Mouse (Mus musculus) midbrain, embryonic 12.5 days (tissue): ENCODE measurements around the gene Tbca. TPM values are rescaled to one million over a fixed set of nuclear protein-coding genes. Genes with fewer than 3 reads are reported as not detected.

Experiments
- ATAC-seq: fragments of 200-750 bp; cut with Nextera tagmentation; 2 replicates; pipeline ENCODE4 v1.8.0; 2017; ENCODE audit warnings: low read depth, moderate TSS enrichment, moderate library complexity; ENCODE audit not compliant: low FRiP score
- H3K27ac ChIP-seq: fragments of 300-500 bp; sonication (generic); replicated peaks from 2 replicates; pipeline ENCODE4 v1.5.1; 2016; ENCODE audit warnings: mild to moderate bottlenecking
- H3K27me3 ChIP-seq: fragments of 300-500 bp; sonication (generic); 2 replicates; pipeline ENCODE4 v1.6.1; 2016; ENCODE audit warnings: mild to moderate bottlenecking
- H3K36me3 ChIP-seq: fragments of 300-500 bp; sonication (generic); 2 replicates; pipeline ENCODE4 v1.6.1; 2016
- H3K4me1 ChIP-seq: fragments of 300-500 bp; sonication (generic); 2 replicates; pipeline ENCODE4 v1.6.1; 2016
- H3K4me2 ChIP-seq: fragments of 300-500 bp; sonication (generic); replicated peaks from 2 replicates; pipeline ENCODE4 v1.6.1; 2016; ENCODE audit warnings: mild to moderate bottlenecking, moderate library complexity
- H3K4me3 ChIP-seq: fragments of 300-500 bp; sonication (generic); 2 replicates; pipeline ENCODE4 v1.5.1; 2016; ENCODE audit warnings: mild to moderate bottlenecking
- H3K9ac ChIP-seq: fragments of 300-500 bp; sonication (generic); replicated peaks from 2 replicates; pipeline ENCODE4 v1.6.1; 2016; ENCODE audit warnings: mild to moderate bottlenecking, moderate library complexity
- H3K9me3 ChIP-seq: fragments of 300-500 bp; sonication (generic); 2 replicates; pipeline ENCODE4 v1.6.1; 2016; ENCODE audit warnings: mild to moderate bottlenecking
- WGBS: fragments of 180-500 bp; shearing (Covaris S2); methylation state at CpG from one replicate; pipeline ENCODE4 v1.1.7; 2016; 5-methylcytosine and 5-hydroxymethylcytosine counted together
- polyA plus RNA-seq: library from polyadenylated mRNA; unstranded; fragments of >200 nt; fragmentation: Nextera tagmentation; extraction: Ambion mirVana; gene quantifications from 2 replicates; pipeline ENCODE4 v1.2.1, GENCODE M21; 2016

Gene Tbca
- polyA plus RNA-seq, 1 experiment from 2014 or later = 210 TPM

DNA sequence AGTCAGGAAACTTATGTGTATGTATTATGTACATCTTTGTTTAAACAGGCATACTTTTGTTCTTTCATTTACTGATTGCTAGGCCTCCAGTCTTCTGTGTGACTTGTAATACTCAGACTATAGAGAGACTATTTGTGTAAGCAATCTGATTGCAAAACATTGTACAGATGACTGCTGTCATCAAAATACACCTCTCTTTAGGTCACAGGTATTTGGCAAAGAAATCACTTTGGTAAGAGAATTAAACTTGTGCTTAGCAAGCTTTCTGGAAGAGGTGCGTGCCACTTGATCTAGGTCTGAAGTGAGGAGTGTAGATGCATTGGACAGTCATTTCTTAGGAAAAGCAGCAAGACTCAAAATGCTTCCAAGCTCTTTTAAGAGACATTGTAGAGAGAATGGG is 22.7 kb downstream of the Tbca start:
- Histone ChIP-seq H3K4me1 (peaks cover 11% of the 10 kb centered on the region), H3K36me3 (no peaks in the 10 kb centered on the region), H3K27ac (no peak overlapping the region), H3K9ac (no peak overlapping the region), H3K27me3 (no peaks in the 10 kb centered on the region), H3K4me3 (no peak overlapping the region), H3K4me2 (no peak overlapping the region), H3K9me3 (no peaks in the 10 kb centered on the region)
- WGBS = 97% methylated on average over 1 of the region's 1 CpGs
- ATAC-seq = no peak

DNA sequence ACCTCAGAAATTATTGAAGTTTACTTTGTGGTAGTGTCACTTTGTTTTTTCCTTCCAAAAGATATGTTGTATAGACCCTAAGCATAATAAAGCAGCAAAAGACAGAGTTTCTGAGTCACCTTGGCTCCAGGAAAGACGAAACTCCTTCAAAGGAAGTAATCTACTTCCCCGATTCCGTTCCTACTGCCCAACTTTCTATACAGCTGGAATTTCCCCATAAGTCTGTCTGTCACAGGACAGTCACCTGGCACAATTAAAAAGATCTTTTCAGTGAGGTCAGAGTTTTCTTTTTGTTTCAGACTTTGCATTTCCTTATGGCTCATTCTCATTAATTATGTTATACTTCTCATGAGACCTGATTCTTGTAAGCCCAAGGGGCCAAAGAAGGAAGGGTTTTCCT is 25.1 kb downstream of the Tbca start:
- WGBS = 86% methylated on average over 3 of the region's 3 CpGs
- Histone ChIP-seq H3K4me1 (peaks cover 4% of the 10 kb centered on the region; the same call in 1 of the 2 replicates), H3K9me3 (no peaks in the 10 kb centered on the region), H3K27ac (no peak overlapping the region), H3K36me3 (no peaks in the 10 kb centered on the region), H3K4me3 (no peak overlapping the region), H3K9ac (no peak overlapping the region), H3K27me3 (no peaks in the 10 kb centered on the region), H3K4me2 (no peak overlapping the region)
- ATAC-seq = no peak

DNA sequence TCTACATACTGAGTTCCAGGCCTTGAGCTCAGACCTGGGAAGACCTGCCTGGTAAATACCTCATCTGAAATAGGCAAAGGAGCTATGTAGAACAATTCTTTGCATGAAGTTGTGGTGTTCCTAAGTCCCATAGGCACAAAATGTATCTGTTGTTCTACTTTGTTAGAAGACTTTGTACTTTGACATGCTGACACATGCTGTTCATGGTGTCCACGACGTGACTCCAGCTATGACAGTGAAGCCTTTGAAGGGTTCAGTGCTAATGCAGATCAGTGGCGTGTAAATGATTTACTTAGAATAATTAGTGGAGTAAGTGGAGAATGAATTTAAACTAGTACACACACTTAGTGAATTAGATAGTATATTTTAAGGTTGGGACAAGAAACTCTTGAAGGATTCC is 31.8 kb downstream of the Tbca start:
- H3K4me1 ChIP-seq = peaks cover 9% of the 10 kb centered on the region
- no peak overlapping the region for H3K27ac ChIP-seq
- no peak for ATAC-seq
- no peak overlapping the region for H3K4me2 ChIP-seq
- no peaks in the 10 kb centered on the region for H3K27me3 ChIP-seq
- no peaks in the 10 kb centered on the region for H3K36me3 ChIP-seq
- H3K9me3 ChIP-seq = no peaks in the 10 kb centered on the region
- WGBS = 57% methylated on average over 3 of the region's 3 CpGs
- no peak overlapping the region for H3K9ac ChIP-seq
- H3K4me3 ChIP-seq = no peak overlapping the region

DNA sequence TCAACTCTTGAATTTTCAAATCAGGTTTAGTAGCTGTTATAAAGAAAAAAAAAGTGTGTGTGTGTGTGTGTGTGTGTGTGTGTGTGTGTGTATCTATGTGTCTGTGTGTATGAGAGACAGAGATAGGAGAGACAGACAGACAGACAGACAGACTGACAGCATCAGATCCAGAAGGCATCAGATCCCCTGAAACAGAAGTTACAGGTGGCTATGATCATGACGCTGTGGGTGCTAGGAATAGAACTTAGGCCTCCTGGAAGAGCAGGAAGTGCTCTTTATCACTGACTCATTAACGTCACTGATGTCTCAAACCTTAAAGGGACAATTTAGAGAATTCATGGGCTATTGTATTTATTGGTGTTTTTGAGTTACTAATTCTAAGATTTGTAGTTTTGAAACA is 32.2 kb downstream of the Tbca start:
- Histone ChIP-seq H3K4me3 (no peak overlapping the region), H3K27ac (no peak overlapping the region), H3K27me3 (no peaks in the 10 kb centered on the region), H3K9me3 (no peaks in the 10 kb centered on the region), H3K36me3 (no peaks in the 10 kb centered on the region), H3K4me2 (no peak overlapping the region), H3K9ac (no peak overlapping the region), H3K4me1 (peaks cover 9% of the 10 kb centered on the region)
- 87% methylated on average over 2 of the region's 2 CpGs for whole genome bisulfite sequencing
- no peak for ATAC-seq

DNA sequence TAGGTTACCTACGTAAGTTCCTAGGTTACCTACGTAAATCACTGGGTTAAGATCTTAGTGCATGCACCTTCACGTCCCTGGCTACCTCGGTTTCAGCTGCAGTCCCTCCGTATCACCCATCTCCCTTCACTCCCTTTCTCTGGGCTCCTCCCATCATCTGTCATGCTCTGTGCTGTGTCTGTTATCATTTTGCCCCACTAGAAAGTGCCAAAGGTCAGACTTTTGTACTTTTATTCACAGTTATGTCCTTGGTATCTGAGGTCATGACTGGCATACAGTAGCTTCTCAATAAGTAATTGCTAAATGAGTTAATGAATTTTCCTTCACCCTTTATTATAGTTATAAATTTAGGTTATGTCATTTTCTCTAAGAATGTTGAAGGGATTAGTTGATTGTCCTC is 37.7 kb downstream of the Tbca start:
- Histone ChIP-seq H3K27me3 (no peaks in the 10 kb centered on the region), H3K4me2 (no peak overlapping the region), H3K9ac (no peak overlapping the region), H3K4me3 (no peak overlapping the region), H3K9me3 (no peaks in the 10 kb centered on the region), H3K36me3 (no peaks in the 10 kb centered on the region), H3K27ac (no peak overlapping the region), H3K4me1 (peaks cover 9% of the 10 kb centered on the region; the same call in 1 of the 2 replicates)
- ATAC-seq = no peak
- WGBS = 93% methylated on average over 5 of the region's 5 CpGs

DNA sequence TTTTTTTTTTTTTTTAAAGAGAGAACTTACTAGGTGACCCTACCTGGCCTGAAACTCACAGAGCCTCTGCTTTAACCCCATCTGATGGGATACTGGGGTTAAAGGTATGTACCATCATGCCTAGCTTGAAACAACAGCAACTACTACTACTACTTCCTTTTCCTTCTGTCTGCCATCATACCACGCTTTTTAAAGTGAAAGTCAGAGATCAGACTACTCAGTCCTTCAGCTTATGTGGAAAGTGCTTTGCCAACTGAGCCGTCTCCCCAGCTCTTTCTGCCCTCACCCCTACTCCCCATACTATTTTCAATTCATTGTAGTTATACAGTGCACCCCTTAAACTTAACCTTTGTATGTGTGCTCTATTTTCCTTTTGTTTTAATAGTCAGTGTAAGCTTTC is 38.3 kb downstream of the Tbca start:
- 86% methylated on average over 2 of the region's 2 CpGs for WGBS
- Histone ChIP-seq H3K27ac (no peak overlapping the region), H3K4me1 (peaks cover 9% of the 10 kb centered on the region; the same call in 1 of the 2 replicates), H3K9ac (no peak overlapping the region), H3K4me2 (no peak overlapping the region), H3K27me3 (no peaks in the 10 kb centered on the region), H3K4me3 (no peak overlapping the region), H3K9me3 (no peaks in the 10 kb centered on the region), H3K36me3 (no peaks in the 10 kb centered on the region)
- no peak for ATAC-seq

DNA sequence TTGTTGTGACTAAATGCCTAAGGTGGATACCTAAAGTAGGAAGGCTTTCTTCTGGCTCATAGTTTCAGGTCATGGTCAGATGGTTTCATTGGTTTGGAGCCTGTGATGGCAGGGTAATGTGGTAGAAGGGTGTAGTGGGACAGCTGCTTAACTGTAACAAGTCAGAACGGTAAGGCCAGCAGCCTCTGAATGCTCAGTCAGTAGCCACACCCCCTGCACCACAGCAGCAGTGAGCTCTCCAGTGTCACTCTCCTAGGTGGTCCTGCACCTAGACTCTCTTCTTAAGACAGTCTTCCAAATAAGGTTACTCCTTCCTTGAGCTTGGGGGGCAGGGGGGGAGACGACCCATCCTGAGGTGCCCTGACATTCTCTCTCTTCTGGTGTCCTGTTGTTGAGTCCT is 39.1 kb downstream of the Tbca start:
- Histone ChIP-seq H3K4me2 (no peak overlapping the region), H3K9me3 (no peaks in the 10 kb centered on the region), H3K4me3 (no peak overlapping the region), H3K9ac (no peak overlapping the region), H3K4me1 (peaks cover 9% of the 10 kb centered on the region; the same call in 1 of the 2 replicates), H3K27ac (no peak overlapping the region), H3K27me3 (no peaks in the 10 kb centered on the region), H3K36me3 (peaks cover 6% of the 10 kb centered on the region)
- no peak for ATAC-seq
- WGBS = 38% methylated on average over 2 of the region's 2 CpGs

DNA sequence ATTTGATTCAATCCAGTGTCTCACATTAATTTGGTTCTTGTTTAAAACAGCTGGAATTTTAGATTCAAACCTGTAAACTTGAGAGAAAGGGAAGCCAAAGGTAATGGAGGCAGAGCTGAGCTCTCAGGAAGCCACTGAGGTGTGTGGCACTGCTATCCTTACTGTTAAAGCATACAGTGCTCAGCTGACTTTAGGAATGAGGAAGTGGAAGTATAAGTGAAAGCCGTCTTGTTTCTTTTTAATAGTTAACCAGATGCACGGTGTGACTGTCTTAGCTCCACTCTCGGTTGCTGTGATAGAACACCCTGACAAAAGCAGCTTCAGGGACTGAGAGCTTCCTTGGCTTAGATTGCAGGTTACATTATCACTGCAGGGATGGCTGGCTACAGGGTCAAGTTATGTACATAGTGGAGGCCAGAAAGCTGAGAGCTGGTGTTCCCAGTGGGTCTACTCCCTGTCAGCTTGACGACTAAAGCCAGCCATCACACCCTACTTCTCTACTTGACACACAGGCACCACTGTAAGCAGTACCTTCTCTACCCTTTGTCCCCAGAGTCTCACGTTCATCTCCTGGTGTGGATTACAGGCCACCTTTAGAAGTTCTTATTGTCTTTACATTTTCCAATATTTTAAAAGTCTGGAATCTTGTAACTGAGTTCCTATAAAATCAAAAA is 49.5 kb downstream of the Tbca start:
- H3K4me2 ChIP-seq = no peak overlapping the region
- H3K36me3 ChIP-seq = peaks cover 41% of the 10 kb centered on the region
- H3K9ac ChIP-seq = no peak overlapping the region
- no peak overlapping the region for H3K4me3 ChIP-seq
- 0 out of 2 replicates have a peak overlapping the region, but pooled peaks have one; percentile 11 for H3K27ac ChIP-seq
- no peaks in the 10 kb centered on the region for H3K9me3 ChIP-seq
- 81% methylated on average over 5 of the region's 5 CpGs for WGBS
- H3K27me3 ChIP-seq = no peaks in the 10 kb centered on the region
- ATAC-seq = no peak
- no peaks in the 10 kb centered on the region; the same call in 1 of the 2 replicates for H3K4me1 ChIP-seq

DNA sequence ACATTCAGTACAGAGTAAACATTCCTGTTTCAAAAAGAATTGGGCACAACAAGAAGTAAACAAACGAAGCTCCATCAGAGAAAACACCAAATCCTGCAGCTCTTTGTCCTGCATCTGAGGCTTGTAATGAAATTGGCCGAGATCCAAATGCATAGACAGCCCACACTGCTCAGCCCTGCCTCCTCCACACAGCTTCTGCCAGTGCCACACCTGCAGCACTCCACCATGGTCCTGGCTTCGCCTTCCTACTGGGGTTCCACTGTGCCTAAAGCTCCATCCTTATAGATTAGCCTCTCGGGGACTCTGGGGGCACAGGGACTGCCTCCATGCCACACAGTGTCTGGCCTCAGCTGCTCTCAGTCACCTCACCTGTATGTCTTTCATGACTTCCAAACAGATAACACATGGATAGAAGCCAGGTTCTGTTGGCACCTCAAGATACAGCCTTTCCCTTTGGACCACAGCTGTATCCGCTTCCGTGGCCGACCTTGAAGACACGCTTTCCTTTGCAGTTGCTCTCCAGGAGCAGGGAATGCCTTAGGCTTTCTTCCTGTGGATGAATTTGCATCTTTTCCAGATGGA is 50.1 kb downstream of the Tbca start:
- no peak for ATAC-seq

DNA sequence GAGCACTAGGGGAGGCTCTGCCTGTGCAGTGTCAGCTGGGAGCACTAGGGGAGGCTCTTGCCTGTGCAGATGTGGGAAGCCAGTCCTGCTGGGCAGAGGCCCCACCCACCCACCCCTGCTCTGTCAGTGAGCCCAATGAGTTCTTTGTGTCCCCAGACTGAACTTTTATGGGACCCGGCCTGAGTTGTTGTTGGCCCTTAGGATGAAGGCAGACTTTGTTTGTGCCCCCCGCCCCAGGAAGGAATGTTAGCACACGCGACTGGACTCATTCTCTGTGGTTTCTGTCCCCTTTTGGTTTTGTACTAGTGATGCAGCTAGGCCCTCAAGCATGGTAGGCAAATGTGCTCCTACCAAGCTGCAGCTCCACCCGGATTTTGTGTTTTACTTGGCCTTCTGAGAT is 54.5 kb downstream of the Tbca start:
- no peak for ATAC-seq

More for the DNA sequence above, 50.1 kb downstream of the Tbca start:
- Histone ChIP-seq H3K27ac (no peak overlapping the region), H3K9me3 (no peaks in the 10 kb centered on the region), H3K9ac (no peak overlapping the region), H3K4me2 (no peak overlapping the region), H3K27me3 (no peaks in the 10 kb centered on the region), H3K4me1 (no peaks in the 10 kb centered on the region; the same call in 1 of the 2 replicates), H3K36me3 (peaks cover 36% of the 10 kb centered on the region), H3K4me3 (no peak overlapping the region)
- 87% methylated on average over 8 of the region's 8 CpGs for WGBS

DNA sequence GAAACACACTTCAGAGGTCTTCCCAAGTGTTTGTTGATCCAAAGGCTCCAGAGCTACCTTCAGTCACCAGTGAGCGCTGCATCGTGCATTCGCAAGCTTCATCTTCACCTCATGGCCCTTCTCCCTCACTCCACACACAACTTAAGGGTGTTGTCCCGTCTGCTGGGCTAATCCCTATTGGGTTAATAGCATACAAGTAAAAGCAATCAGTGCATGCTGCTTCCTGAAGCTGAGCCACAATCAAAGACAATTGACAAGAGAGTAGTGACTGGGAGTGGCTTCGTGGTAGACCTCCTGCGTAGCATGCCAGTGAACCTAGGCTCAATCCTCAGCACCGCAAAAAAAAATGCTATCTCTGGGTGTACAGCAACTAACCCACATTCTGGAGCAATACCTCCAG is 59.2 kb downstream of the Tbca start:
- Histone ChIP-seq H3K9me3 (no peaks in the 10 kb centered on the region), H3K4me1 (no peaks in the 10 kb centered on the region), H3K36me3 (no peaks in the 10 kb centered on the region; the same call in 1 of the 2 replicates), H3K27me3 (peaks cover 34% of the 10 kb centered on the region), H3K4me2 (no peak overlapping the region), H3K27ac (no peak overlapping the region), H3K9ac (no peak overlapping the region), H3K4me3 (no peak overlapping the region)
- WGBS = 73% methylated on average over 7 of the region's 7 CpGs
- no peak for ATAC-seq

More for the DNA sequence above, 54.5 kb downstream of the Tbca start:
- no peak overlapping the region for H3K4me3 ChIP-seq
- H3K27ac ChIP-seq = no peak overlapping the region
- 64% methylated on average over 5 of the region's 5 CpGs for WGBS
- H3K9me3 ChIP-seq = no peaks in the 10 kb centered on the region
- no peak overlapping the region for H3K9ac ChIP-seq
- no peak overlapping the region for H3K4me2 ChIP-seq
- no peaks in the 10 kb centered on the region; the same call in 1 of the 2 replicates for H3K27me3 ChIP-seq
- peaks cover 16% of the 10 kb centered on the region for H3K36me3 ChIP-seq
- H3K4me1 ChIP-seq = no peaks in the 10 kb centered on the region; the same call in 1 of the 2 replicates

DNA sequence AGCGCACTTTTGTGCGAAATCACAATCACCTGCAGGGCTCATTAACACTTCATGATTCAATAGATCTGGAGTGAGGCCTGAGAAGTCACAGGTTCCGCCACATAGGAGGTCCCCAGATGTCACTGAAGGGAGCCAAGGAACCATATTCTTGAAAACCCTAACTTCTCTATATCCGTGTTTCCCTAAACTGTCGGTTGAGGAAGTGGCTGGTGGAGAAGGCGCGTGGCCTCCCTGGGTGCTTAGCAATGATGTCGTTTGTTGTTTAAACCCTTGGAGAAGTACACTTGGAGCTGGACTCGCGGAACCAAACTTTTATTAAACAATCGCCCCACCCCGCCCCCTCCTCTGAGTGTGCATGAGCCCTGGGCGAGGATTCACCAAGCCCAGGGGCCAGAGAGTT is 60.6 kb downstream of the Tbca start:
- Histone ChIP-seq H3K36me3 (no peaks in the 10 kb centered on the region), H3K4me1 (no peaks in the 10 kb centered on the region), H3K4me2 (no peak overlapping the region), H3K9me3 (no peaks in the 10 kb centered on the region), H3K9ac (no peak overlapping the region), H3K4me3 (no peak overlapping the region), H3K27ac (no peak overlapping the region), H3K27me3 (peaks cover 46% of the 10 kb centered on the region)
- ATAC-seq = no peak
- 83% methylated on average over 13 of the region's 13 CpGs for WGBS
